Mouse (Mus musculus) olfactory bulb, adult 2 months (tissue): Measurements from ENCODE around the gene Gm11077.

Experiments used
- CTCF ChIP-seq: fragments of 200-500 bp; IDR thresholded peaks from 2 replicates; pipeline ENCODE4 v1.5.1; 2012; ENCODE audit warnings: low read depth, mild to moderate bottlenecking, low read length, moderate library complexity; ENCODE audit not compliant: insufficient read depth
- POLR2A ChIP-seq: fragments of 200-500 bp; IDR thresholded peaks from 2 replicates; pipeline ENCODE4 v1.6.1; 2012; ENCODE audit warnings: mild to moderate bottlenecking, low read depth, low read length, moderate library complexity; ENCODE audit not compliant: insufficient read depth

GRCm38 (mm10) chr6:140682829-140683228 is 46.3 kb upstream of the Gm11077 start:
- TF ChIP-seq POLR2A (no peak), CTCF (no peak)
